Comparison of ENCODE assay signal across 13 mouse cellular contexts in the genomic region with DNA sequence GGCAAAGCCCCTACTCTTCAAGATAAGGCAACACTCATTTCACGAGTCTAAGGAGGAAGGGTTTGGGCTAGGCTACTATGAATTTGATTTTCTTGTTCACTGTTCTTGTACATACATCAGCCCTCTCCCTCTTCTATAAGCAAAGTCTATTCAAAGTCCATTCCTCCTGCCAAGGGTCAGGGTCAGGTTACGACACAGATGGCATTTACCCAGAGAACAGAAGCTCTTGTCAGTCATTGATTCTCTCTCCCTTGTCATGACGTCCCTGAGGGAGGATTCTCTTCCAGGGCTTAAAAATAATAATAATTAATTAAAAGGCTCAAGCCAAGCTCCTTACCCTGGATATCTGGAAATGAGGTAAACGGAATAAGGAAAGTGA.
A peak's percentile ranks its signal among the peaks of the same experiment; 100 is the strongest.
DNase-seq lines count a peak whose midpoint lies in the region; ATAC-seq and TF ChIP-seq lines count a peak whose summit lies in the region.
"Had no signal": no experiment of that assay in that cellular context is flagged by ENCODE, and none has a peak within 500 bp of the region (broad histone marks: within the 10 kb centered on the region; RNA-seq: fewer than 3 reads in every experiment).

No protein-coding gene starts in this region.

- DNase-seq in gastrocnemius, adult 18-20 months (ENCODE audit: low spot score): peak; percentile 18
- DNase-seq in gastrocnemius, adult 2 months: no peak
- no peak for DNase-seq in kidney, postnatal 25 days
- DNase-seq in embryo, embryonic 9.5 days (ENCODE audit: extremely low spot score): peak; percentile 54
- no peak for DNase-seq in cerebellum, adult 11-12 months
- no peak for DNase-seq in ovary, adult 18-20 months (ENCODE audit: low spot score)
- DNase-seq: right cerebral cortex, postnatal 14 days; thymus, adult 2 months had no signal

- no peak overlapping the region for H3K27ac ChIP-seq in gastrocnemius, adult 2 months
- H3K27ac ChIP-seq in kidney, embryonic 15.5 days: peak overlapping the region; percentile 45; the same call in 1 of the 2 replicates
- H3K27ac ChIP-seq in liver, embryonic 16.5 days (ENCODE audit: low read length): peak overlapping the region; percentile 63
- H3K27ac ChIP-seq: limb, embryonic 12.5 days; midbrain, embryonic 12.5 days; neural tube, embryonic 12.5 days had no signal

- intact Hi-C loops in gastrocnemius, adult 2 months (cut with DNase I): no loop called here

- no peaks in the 10 kb centered on the region for H3K9me3 ChIP-seq in kidney, embryonic 15.5 days (replicated peaks)
- no peaks in the 10 kb centered on the region for H3K9me3 ChIP-seq in liver, embryonic 16.5 days (replicated peaks; ENCODE audit: control insufficient read depth, low read length)
- H3K9me3 ChIP-seq: limb, embryonic 12.5 days; midbrain, embryonic 12.5 days; neural tube, embryonic 12.5 days had no signal

- H3K36me3 ChIP-seq in kidney, embryonic 15.5 days: no peaks in the 10 kb centered on the region
- no peaks in the 10 kb centered on the region for H3K36me3 ChIP-seq in liver, embryonic 16.5 days (ENCODE audit: control insufficient read depth, insufficient read depth)
- H3K36me3 ChIP-seq: limb, embryonic 12.5 days; midbrain, embryonic 12.5 days; neural tube, embryonic 12.5 days had no signal

- 0 out of 2 replicates have a peak, but pooled peaks cover 6% of the 10 kb centered on the region for H3K4me1 ChIP-seq in kidney, embryonic 15.5 days
- peaks cover 2% of the 10 kb centered on the region; the same call in 1 of the 2 replicates for H3K4me1 ChIP-seq in liver, embryonic 16.5 days (ENCODE audit: control insufficient read depth, low read depth, low read length)
- H3K4me1 ChIP-seq: midbrain, embryonic 12.5 days; neural tube, embryonic 12.5 days had no signal

- peak; percentile 42 for ATAC-seq in kidney, embryonic 15.5 days (replicated peaks; ENCODE audit: low FRiP score)
- peak; percentile 77 for ATAC-seq in liver, embryonic 16.5 days (ENCODE audit: low read depth)

- 30% methylated on average over 4 of the region's 4 CpGs for WGBS in kidney, embryonic 15.5 days
- WGBS in liver, embryonic 16.5 days (ENCODE audit: insufficient replicate concordance): 45% methylated on average over 4 of the region's 4 CpGs

- H3K4me3 ChIP-seq in gastrocnemius, adult 2 months: no peak overlapping the region
- no peak overlapping the region for H3K4me3 ChIP-seq in kidney, embryonic 15.5 days (replicated peaks)
- no peak overlapping the region for H3K4me3 ChIP-seq in liver, embryonic 16.5 days (ENCODE audit: low read depth, low read length)
- H3K4me3 ChIP-seq: limb, embryonic 12.5 days; midbrain, embryonic 12.5 days; neural tube, embryonic 12.5 days had no signal

- H3K4me2 ChIP-seq in kidney, embryonic 15.5 days: 0 out of 2 replicates have a peak overlapping the region, but pooled peaks have one; percentile 5
- H3K4me2 ChIP-seq in liver, embryonic 16.5 days (ENCODE audit: low read depth, low read length): peak overlapping the region; percentile 13; the same call in 1 of the 2 replicates
- H3K4me2 ChIP-seq: limb, embryonic 12.5 days; midbrain, embryonic 12.5 days; neural tube, embryonic 12.5 days had no signal

- no peak overlapping the region for H3K9ac ChIP-seq in kidney, embryonic 15.5 days
- H3K9ac ChIP-seq in liver, embryonic 16.5 days (ENCODE audit: low read depth, low read length): no peak overlapping the region
- H3K9ac ChIP-seq: limb, embryonic 12.5 days; midbrain, embryonic 12.5 days; neural tube, embryonic 12.5 days had no signal

- no peaks in the 10 kb centered on the region for H3K27me3 ChIP-seq in kidney, embryonic 15.5 days
- no peaks in the 10 kb centered on the region for H3K27me3 ChIP-seq in liver, embryonic 16.5 days (ENCODE audit: control insufficient read depth, insufficient read depth, low read depth, low read length)
- H3K27me3 ChIP-seq: limb, embryonic 12.5 days; midbrain, embryonic 12.5 days; neural tube, embryonic 12.5 days had no signal

- TF ChIP-seq CTCF in gastrocnemius, adult 2 months (IDR thresholded peaks at IDR 0.05): no peak

Comparison
In these comparisons a context has a peak if more than half of its experiments do, and no peak if none do; other contexts are left out.
1. DNase-seq: peak in gastrocnemius, adult 18-20 months (single experiment) and embryo, embryonic 9.5 days (single experiment); none in gastrocnemius, adult 2 months (single experiment), kidney, postnatal 25 days (0 of 2), cerebellum, adult 11-12 months (single experiment) and ovary, adult 18-20 months (single experiment).